Mouse (Mus musculus) stomach, postnatal 0 days (tissue): ENCODE data around the gene Ldlrad3.

ENCODE experiments used
- CTCF ChIP-seq: IDR thresholded peaks from 2 replicates; pipeline ENCODE4 v1.5.1; 2016; ENCODE audit warnings: antibody characterized with exemption, low read depth, mild to moderate bottlenecking, moderate library complexity
- EP300 ChIP-seq: optimal IDR thresholded peaks from 2 replicates; pipeline ENCODE3; 2016; ENCODE audit warnings: antibody characterized with exemption

DNA sequence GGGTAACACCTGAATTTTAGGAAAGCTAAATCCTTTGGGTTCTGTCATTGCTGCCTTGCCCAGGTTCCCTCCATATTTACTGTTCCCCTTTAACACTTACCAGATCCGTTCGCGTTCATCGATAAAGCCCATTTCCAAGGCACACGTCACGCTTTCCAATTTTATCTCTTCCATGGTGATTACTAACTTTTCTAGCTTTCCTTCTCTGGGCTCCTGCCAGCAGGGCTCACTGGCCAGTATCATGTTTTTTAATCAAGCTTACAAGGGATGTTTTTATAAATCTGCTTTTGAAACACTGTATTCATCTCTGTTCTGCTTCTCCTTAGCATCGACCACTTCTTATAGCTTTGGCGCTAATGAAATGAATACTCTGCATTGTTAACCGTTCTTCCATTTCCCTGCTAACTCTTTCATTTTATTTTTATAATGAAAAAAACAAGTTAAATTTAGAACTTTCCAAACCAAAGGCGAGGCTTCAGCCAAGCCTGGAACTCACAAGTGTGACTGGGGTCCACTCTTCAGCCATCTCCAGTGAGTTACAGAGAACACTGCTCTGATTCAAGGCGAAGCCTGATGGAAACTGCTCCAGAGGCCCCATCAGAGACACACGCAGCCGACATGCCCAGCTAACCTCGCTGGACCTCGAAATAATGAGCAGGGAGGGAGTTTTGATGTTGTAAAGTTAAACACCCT lies 10.3 kb downstream of the Ldlrad3 start:
- TF ChIP-seq CTCF (no peak), EP300 (no peak)
